Mouse (Mus musculus) embryonic facial prominence, embryonic 10.5 days (tissue): ENCODE measurements around the gene Exoc6b. TPM values are rescaled to one million over a fixed set of nuclear protein-coding genes. Genes with fewer than 3 reads are reported as not detected.

Experiments
- DNase-seq: peaks from one replicate; pipeline ENCODE4 v3.0.0-alpha.2; 2017; ENCODE audit warnings: low spot score
- H3K27ac ChIP-seq: fragments of 300-500 bp; sonication (generic); replicated peaks from 2 replicates; pipeline ENCODE4 v1.5.1; 2016; ENCODE audit warnings: mild to moderate bottlenecking
- H3K27me3 ChIP-seq: fragments of 300-500 bp; sonication (generic); replicated peaks from 2 replicates; pipeline ENCODE4 v1.6.1; 2016; ENCODE audit warnings: low read depth, mild to moderate bottlenecking; ENCODE audit not compliant: poor library complexity, severe bottlenecking
- H3K36me3 ChIP-seq: fragments of 300-500 bp; sonication (generic); replicated peaks from 2 replicates; pipeline ENCODE4 v1.6.1; 2016; ENCODE audit warnings: mild to moderate bottlenecking, moderate library complexity
- H3K4me1 ChIP-seq: fragments of 300-500 bp; sonication (generic); 2 replicates; pipeline ENCODE4 v1.6.1; 2016
- H3K4me3 ChIP-seq: fragments of 300-500 bp; sonication (generic); 2 replicates; pipeline ENCODE4 v1.5.1; 2016; ENCODE audit warnings: mild to moderate bottlenecking, moderate library complexity
- H3K9me3 ChIP-seq: fragments of 300-500 bp; sonication (generic); 2 replicates; pipeline ENCODE4 v1.6.1; 2016; ENCODE audit warnings: mild to moderate bottlenecking
- WGBS: fragments of 180-500 bp; shearing (Covaris S2); methylation state at CpG from one replicate; pipeline ENCODE4 v1.1.7; 2016; 5-methylcytosine and 5-hydroxymethylcytosine counted together
- polyA plus RNA-seq: library from polyadenylated mRNA; unstranded; fragments of >200 nt; fragmentation: Nextera tagmentation; extraction: Ambion mirVana; gene quantifications from 2 replicates; pipeline ENCODE4 v1.2.1, GENCODE M21; 2016

Exoc6b gene
- polyA plus RNA-seq, 1 experiment from 2014 or later = 27.4 TPM

GRCm38 (mm10) chr6:84583841-84584782 lies 485.2 kb downstream of the Exoc6b start:
- H3K4me1 ChIP-seq = peaks cover 91% of the 10 kb centered on the region
- peak overlapping the region; percentile 81 for H3K27ac ChIP-seq
- peak; percentile 70 for DNase-seq
- H3K36me3 ChIP-seq = no peaks in the 10 kb centered on the region; the same call in 1 of the 2 replicates
- under 1% methylated on average over 48 of the region's 48 CpGs for WGBS
- peak overlapping the region; percentile 71 for H3K4me3 ChIP-seq
- H3K9me3 ChIP-seq = no peaks in the 10 kb centered on the region
- peaks cover 100% of the 10 kb centered on the region for H3K27me3 ChIP-seq

GRCm38 (mm10) chr6:84583371-84583770 lies 485.9 kb downstream of the Exoc6b start:
- peaks cover 86% of the 10 kb centered on the region for H3K4me1 ChIP-seq
- H3K4me3 ChIP-seq = peak overlapping the region; percentile 71
- WGBS = under 1% methylated on average over 26 of the region's 26 CpGs
- no peaks in the 10 kb centered on the region; the same call in 1 of the 2 replicates for H3K36me3 ChIP-seq
- peak; percentile 90 for DNase-seq
- H3K27ac ChIP-seq = peak overlapping the region; percentile 81
- peaks cover 100% of the 10 kb centered on the region for H3K27me3 ChIP-seq
- H3K9me3 ChIP-seq = no peaks in the 10 kb centered on the region

- peak overlapping the region; percentile 81 for H3K27ac ChIP-seq
- 10% methylated on average over 5 of the region's 5 CpGs for WGBS
- H3K4me1 ChIP-seq = peaks cover 86% of the 10 kb centered on the region
- H3K27me3 ChIP-seq = peaks cover 100% of the 10 kb centered on the region
- no peaks in the 10 kb centered on the region; the same call in 1 of the 2 replicates for H3K36me3 ChIP-seq
- H3K9me3 ChIP-seq = no peaks in the 10 kb centered on the region
- peak overlapping the region; percentile 71 for H3K4me3 ChIP-seq
- DNase-seq = no peak
These were observed 486.5 kb downstream of the Exoc6b start for GRCm38 (mm10) chr6:84582826-84583225.

- H3K27me3 ChIP-seq = peaks cover 100% of the 10 kb centered on the region
- DNase-seq = no peak
These were observed 487.4 kb downstream of the Exoc6b start for GRCm38 (mm10) chr6:84581833-84582445.

GRCm38 (mm10) chr6:84580979-84581832 lies 488.1 kb downstream of the Exoc6b start:
- Histone ChIP-seq H3K4me1 (peaks cover 73% of the 10 kb centered on the region), H3K9me3 (no peaks in the 10 kb centered on the region), H3K4me3 (no peak overlapping the region), H3K27me3 (peaks cover 100% of the 10 kb centered on the region), H3K36me3 (peaks cover 7% of the 10 kb centered on the region; the same call in 1 of the 2 replicates), H3K27ac (no peak overlapping the region)
- DNase-seq = no peak
- WGBS = 55% methylated on average over 6 of the region's 6 CpGs

More at GRCm38 (mm10) chr6:84581833-84582445, 487.4 kb downstream of the Exoc6b start:
- no peaks in the 10 kb centered on the region; the same call in 1 of the 2 replicates for H3K36me3 ChIP-seq
- WGBS = 61% methylated on average over 9 of the region's 9 CpGs
- no peak overlapping the region for H3K27ac ChIP-seq
- no peak overlapping the region for H3K4me3 ChIP-seq
- no peaks in the 10 kb centered on the region for H3K9me3 ChIP-seq
- H3K4me1 ChIP-seq = peaks cover 81% of the 10 kb centered on the region

- Histone ChIP-seq H3K4me3 (no peak overlapping the region), H3K4me1 (peaks cover 61% of the 10 kb centered on the region), H3K27me3 (peaks cover 100% of the 10 kb centered on the region), H3K27ac (no peak overlapping the region), H3K36me3 (peaks cover 22% of the 10 kb centered on the region), H3K9me3 (no peaks in the 10 kb centered on the region)
- no peak for DNase-seq
- WGBS = 60% methylated on average over 8 of the region's 8 CpGs
These were observed 489.8 kb downstream of the Exoc6b start for GRCm38 (mm10) chr6:84579508-84579907.

- no peak overlapping the region for H3K4me3 ChIP-seq
- H3K36me3 ChIP-seq = peaks cover 25% of the 10 kb centered on the region
- peaks cover 100% of the 10 kb centered on the region for H3K27me3 ChIP-seq
- H3K27ac ChIP-seq = no peak overlapping the region
- no peaks in the 10 kb centered on the region for H3K9me3 ChIP-seq
- peaks cover 61% of the 10 kb centered on the region for H3K4me1 ChIP-seq
- 13% methylated on average over 5 of the region's 5 CpGs for WGBS
- peak; percentile 45 for DNase-seq
These were observed 490.4 kb downstream of the Exoc6b start for GRCm38 (mm10) chr6:84578928-84579327.

- no peaks in the 10 kb centered on the region for H3K9me3 ChIP-seq
- peaks cover 32% of the 10 kb centered on the region for H3K36me3 ChIP-seq
- H3K4me3 ChIP-seq = no peak overlapping the region
- WGBS = 30% methylated on average over 4 of the region's 4 CpGs
- DNase-seq = no peak
- H3K4me1 ChIP-seq = peaks cover 60% of the 10 kb centered on the region
- peak overlapping the region; percentile 19; the same call in 1 of the 2 replicates for H3K27ac ChIP-seq
- peaks cover 100% of the 10 kb centered on the region for H3K27me3 ChIP-seq
These were observed 491.4 kb downstream of the Exoc6b start for GRCm38 (mm10) chr6:84577898-84578297.

- peaks cover 36% of the 10 kb centered on the region for H3K36me3 ChIP-seq
- no peaks in the 10 kb centered on the region for H3K9me3 ChIP-seq
- DNase-seq = peak; percentile 61
- H3K4me3 ChIP-seq = peak overlapping the region; percentile 41
- H3K4me1 ChIP-seq = peaks cover 52% of the 10 kb centered on the region
- WGBS = 33% methylated on average over 25 of the region's 25 CpGs
- peaks cover 89% of the 10 kb centered on the region for H3K27me3 ChIP-seq
- peak overlapping the region; percentile 25; the same call in 1 of the 2 replicates for H3K27ac ChIP-seq
These were observed 495.2 kb downstream of the Exoc6b start for GRCm38 (mm10) chr6:84573905-84574660.

- DNase-seq = no peak
- Histone ChIP-seq H3K27me3 (peaks cover 58% of the 10 kb centered on the region), H3K4me1 (peaks cover 47% of the 10 kb centered on the region), H3K36me3 (peaks cover 19% of the 10 kb centered on the region), H3K4me3 (no peak overlapping the region), H3K27ac (peak overlapping the region; percentile 16; the same call in 1 of the 2 replicates), H3K9me3 (no peaks in the 10 kb centered on the region)
- 52% methylated on average over 3 of the region's 3 CpGs for WGBS
These were observed 499.3 kb downstream of the Exoc6b start for GRCm38 (mm10) chr6:84570039-84570438.

- Histone ChIP-seq H3K4me1 (peaks cover 46% of the 10 kb centered on the region), H3K27me3 (peaks cover 57% of the 10 kb centered on the region), H3K4me3 (no peak overlapping the region), H3K27ac (peak overlapping the region; percentile 16; the same call in 1 of the 2 replicates), H3K36me3 (peaks cover 15% of the 10 kb centered on the region; the same call in 1 of the 2 replicates), H3K9me3 (no peaks in the 10 kb centered on the region)
- no peak for DNase-seq
These were observed 499.7 kb downstream of the Exoc6b start for GRCm38 (mm10) chr6:84569590-84569989.
